Mouse (Mus musculus) liver, embryonic 14.5 days (tissue): ENCODE results near the gene BC030867.

Experiments
- CTCF ChIP-seq: IDR thresholded peaks from 2 replicates; pipeline ENCODE4 v1.5.1; 2016; ENCODE audit warnings: antibody characterized with exemption, low read depth, control low read depth
- EP300 ChIP-seq: IDR thresholded peaks from 2 replicates; pipeline ENCODE4 v1.6.1; 2016; ENCODE audit warnings: antibody characterized with exemption, low read depth

- TF ChIP-seq CTCF (no peak), EP300 (no peak)
Observed at GRCm38 (mm10) chr11:102249351-102250090, 839 bp downstream of the BC030867 start.
